Mouse (Mus musculus) small intestine, adult 2 months (tissue): ENCODE measurements at regions not wholly inside any gene's neighbourhood (a gene's known extent, or its start where the extent isn't known, plus 50 kb on each side); places are given as distances from the start of the nearest gene placed in this dataset.

Experiments used
- H3K27ac ChIP-seq: fragments of 200-500 bp; 2 replicates; pipeline ENCODE4 v1.5.1; 2012; ENCODE audit warnings: low read depth, low read length, control low read depth, inconsistent platforms; ENCODE audit not compliant: insufficient read depth
- H3K27me3 ChIP-seq: fragments of 200-500 bp; 2 replicates; pipeline ENCODE4 v1.6.1; 2012; ENCODE audit warnings: mild to moderate bottlenecking, moderate library complexity, low read length, inconsistent platforms; ENCODE audit not compliant: control insufficient read depth, insufficient read depth
- H3K36me3 ChIP-seq: fragments of 200-500 bp; 2 replicates; pipeline ENCODE4 v1.6.1; 2012; ENCODE audit warnings: mild to moderate bottlenecking, low read length, control low read depth, inconsistent platforms; ENCODE audit not compliant: control insufficient read depth, insufficient read depth
- H3K4me1 ChIP-seq: fragments of 200-500 bp; 2 replicates; pipeline ENCODE4 v1.6.1; 2012; ENCODE audit warnings: low read length, inconsistent platforms, mixed read lengths; ENCODE audit not compliant: control insufficient read depth, insufficient read depth, insufficient read length
- H3K4me3 ChIP-seq: fragments of 200-500 bp; 2 replicates; pipeline ENCODE4 v1.5.1; 2012; ENCODE audit warnings: low read depth, mild to moderate bottlenecking, control low read depth, inconsistent platforms, low read length, moderate library complexity
- CTCF ChIP-seq: fragments of 200-500 bp; IDR thresholded peaks from 2 replicates; pipeline ENCODE4 v1.5.1; 2012; ENCODE audit warnings: low read depth, mild to moderate bottlenecking, control low read depth, inconsistent platforms, low read length, moderate library complexity, mixed read lengths; ENCODE audit not compliant: insufficient replicate concordance, insufficient read length; ENCODE audit errors: extremely low read depth
- POLR2A ChIP-seq: fragments of 200-500 bp; IDR thresholded peaks from 2 replicates; pipeline ENCODE4 v1.6.1; 2012; ENCODE audit warnings: low read depth, mild to moderate bottlenecking, control low read depth, inconsistent platforms, low read length, moderate library complexity
- WGBS: fragments of 180-500 bp; shearing (Covaris S2); methylation state at CpG from one replicate; pipeline ENCODE4 v1.1.7; 2018; 5-methylcytosine and 5-hydroxymethylcytosine counted together

DNA sequence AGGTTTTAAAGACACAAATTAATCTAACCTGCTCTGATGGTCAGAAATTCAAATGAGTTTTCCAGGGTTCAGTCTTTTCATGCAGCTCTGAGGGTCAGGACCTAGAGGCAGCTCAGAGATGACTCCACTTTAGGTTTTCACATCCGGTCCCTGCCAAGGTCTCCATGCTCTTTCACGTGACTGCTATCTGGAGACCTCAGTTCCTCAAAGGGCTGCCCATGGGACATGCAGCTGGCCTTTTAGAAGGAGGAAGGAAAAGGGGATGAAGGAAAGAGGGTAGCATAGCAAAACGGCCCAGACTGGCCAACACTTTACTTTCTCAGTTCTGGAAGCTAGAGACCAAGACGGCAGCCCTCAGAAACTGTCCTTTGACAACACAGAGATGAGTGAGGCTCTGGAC, 276.6 kb downstream of the Nuak1 start:
- H3K36me3 ChIP-seq = no peaks in the 10 kb centered on the region
- TF ChIP-seq CTCF = no peak
- TF ChIP-seq POLR2A = no peak
- no peak overlapping the region for H3K4me3 ChIP-seq
- H3K27me3 ChIP-seq = no peaks in the 10 kb centered on the region
- no peaks in the 10 kb centered on the region for H3K4me1 ChIP-seq
- 69% methylated on average over 4 of the region's 4 CpGs for WGBS
- H3K27ac ChIP-seq = no peak overlapping the region

DNA sequence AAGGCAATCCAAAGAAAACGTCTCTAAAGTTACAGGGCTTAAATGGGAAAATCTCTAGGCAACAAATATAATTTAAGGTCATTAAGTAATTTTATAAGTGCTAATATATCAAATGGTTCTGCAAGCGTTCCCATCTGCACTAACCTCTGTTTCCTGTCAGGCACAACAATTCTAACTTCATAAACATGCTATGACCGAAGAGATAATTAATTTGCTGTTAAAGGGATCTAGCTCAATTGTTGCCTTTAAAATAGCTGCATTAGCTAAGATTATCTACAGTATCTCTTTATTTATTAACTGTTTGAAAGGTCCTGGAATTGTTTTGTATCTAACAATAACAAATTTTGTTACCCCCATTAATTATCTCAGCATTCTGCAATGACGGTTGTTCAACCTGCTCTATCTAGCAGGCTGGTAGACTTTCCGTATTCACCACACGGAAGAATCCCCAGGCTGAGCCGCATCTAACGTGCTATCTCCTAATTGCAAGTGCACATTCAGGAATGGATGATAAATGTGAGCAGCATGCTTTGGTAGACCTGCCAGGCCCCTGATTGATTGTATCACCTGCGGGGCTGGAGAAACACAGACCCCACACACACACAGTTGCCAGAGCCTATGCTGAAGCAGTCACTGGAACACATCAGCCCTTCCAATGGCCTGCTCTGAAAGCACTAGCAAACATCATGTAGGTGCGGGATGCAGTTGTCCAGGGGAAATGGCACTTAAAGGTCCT, 274.4 kb downstream of the Nuak1 start:
- no peaks in the 10 kb centered on the region for H3K36me3 ChIP-seq
- no peak overlapping the region for H3K27ac ChIP-seq
- no peak overlapping the region for H3K4me3 ChIP-seq
- H3K27me3 ChIP-seq = no peaks in the 10 kb centered on the region
- no peak for TF ChIP-seq POLR2A
- no peak for TF ChIP-seq CTCF
- H3K4me1 ChIP-seq = no peaks in the 10 kb centered on the region
- WGBS = 65% methylated on average over 10 of the region's 10 CpGs

DNA sequence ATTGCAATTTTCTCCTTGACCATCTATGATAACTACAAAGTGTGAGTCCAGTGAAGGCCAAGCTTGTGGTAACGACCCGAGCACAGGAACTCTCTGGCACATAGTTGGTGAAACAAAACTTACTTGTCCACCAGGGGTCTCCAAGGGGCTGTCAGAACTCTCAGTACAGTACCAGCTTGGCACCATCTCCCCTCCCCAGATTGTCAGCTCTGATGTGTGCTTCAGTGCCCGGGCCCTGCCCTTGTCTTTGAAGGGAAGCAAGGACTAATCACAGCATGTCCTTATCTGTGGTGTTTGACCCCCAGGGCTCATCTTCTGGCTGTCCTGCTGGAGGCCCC, 273.9 kb downstream of the Nuak1 start:
- Histone ChIP-seq H3K27ac (no peak overlapping the region), H3K36me3 (no peaks in the 10 kb centered on the region), H3K27me3 (no peaks in the 10 kb centered on the region), H3K4me3 (no peak overlapping the region), H3K4me1 (no peaks in the 10 kb centered on the region)
- no peak for TF ChIP-seq CTCF
- no peak for TF ChIP-seq POLR2A
- WGBS = 56% methylated on average over 3 of the region's 3 CpGs

- no peak overlapping the region for H3K4me3 ChIP-seq
- TF ChIP-seq POLR2A = no peak
- TF ChIP-seq CTCF = no peak
- H3K4me1 ChIP-seq = no peaks in the 10 kb centered on the region
- WGBS = 80% methylated on average over 4 of the region's 4 CpGs
- H3K27ac ChIP-seq = no peak overlapping the region
- no peaks in the 10 kb centered on the region for H3K27me3 ChIP-seq
- no peaks in the 10 kb centered on the region for H3K36me3 ChIP-seq
Measured at GRCm38 (mm10) chr10:84172828-84173321, 267.5 kb downstream of the Nuak1 start.

DNA sequence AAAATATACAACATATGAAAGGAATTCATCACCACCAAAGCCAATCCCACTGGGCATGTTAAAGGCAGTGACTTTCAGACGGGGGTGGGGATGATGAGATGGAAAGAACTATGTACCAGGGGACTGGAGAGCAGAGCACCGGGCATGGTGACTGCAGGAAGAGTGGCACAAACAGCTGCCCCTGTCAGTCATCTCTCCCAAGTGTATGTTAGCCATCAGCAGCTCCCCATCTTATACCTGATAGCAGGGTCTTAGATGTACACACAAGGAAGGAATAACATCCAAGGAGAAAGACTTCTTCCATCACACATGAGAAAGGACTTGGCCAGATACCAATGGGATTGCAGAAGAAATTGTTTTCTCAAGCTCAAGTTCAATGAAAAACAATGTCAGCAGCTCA, 257.2 kb downstream of the Nuak1 start:
- H3K36me3 ChIP-seq = no peaks in the 10 kb centered on the region
- H3K4me3 ChIP-seq = no peak overlapping the region
- no peaks in the 10 kb centered on the region for H3K27me3 ChIP-seq
- no peak overlapping the region for H3K27ac ChIP-seq
- no peaks in the 10 kb centered on the region for H3K4me1 ChIP-seq
- WGBS = 58% methylated on average over 2 of the region's 2 CpGs
- no peak for TF ChIP-seq POLR2A
- TF ChIP-seq CTCF = no peak

DNA sequence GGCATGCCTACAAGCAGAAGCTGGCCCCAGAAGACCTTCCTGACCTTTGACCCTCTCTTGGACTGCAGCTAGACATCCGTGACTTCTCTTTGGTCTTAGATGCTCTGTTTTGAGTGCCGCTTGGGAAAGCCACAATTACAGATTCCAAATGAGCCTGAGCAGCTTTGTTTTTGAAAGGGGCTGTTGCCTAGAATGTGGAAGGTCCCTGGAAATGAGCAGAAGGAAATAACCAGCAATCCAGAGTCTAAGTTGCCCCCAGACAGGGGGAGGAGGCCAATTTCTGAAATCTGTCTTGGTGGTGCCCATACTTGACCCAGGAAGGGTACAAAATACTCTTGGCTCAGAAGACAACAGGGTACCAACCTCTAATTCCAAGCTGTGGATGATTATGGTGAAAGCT, 253.9 kb downstream of the Nuak1 start:
- WGBS = 81% methylated on average over 2 of the region's 2 CpGs
- no peak overlapping the region for H3K27ac ChIP-seq
- TF ChIP-seq CTCF (no peak), POLR2A (no peak)
- H3K36me3 ChIP-seq = no peaks in the 10 kb centered on the region
- no peaks in the 10 kb centered on the region for H3K4me1 ChIP-seq
- no peaks in the 10 kb centered on the region; the same call in 1 of the 2 replicates for H3K27me3 ChIP-seq
- H3K4me3 ChIP-seq = no peak overlapping the region

DNA sequence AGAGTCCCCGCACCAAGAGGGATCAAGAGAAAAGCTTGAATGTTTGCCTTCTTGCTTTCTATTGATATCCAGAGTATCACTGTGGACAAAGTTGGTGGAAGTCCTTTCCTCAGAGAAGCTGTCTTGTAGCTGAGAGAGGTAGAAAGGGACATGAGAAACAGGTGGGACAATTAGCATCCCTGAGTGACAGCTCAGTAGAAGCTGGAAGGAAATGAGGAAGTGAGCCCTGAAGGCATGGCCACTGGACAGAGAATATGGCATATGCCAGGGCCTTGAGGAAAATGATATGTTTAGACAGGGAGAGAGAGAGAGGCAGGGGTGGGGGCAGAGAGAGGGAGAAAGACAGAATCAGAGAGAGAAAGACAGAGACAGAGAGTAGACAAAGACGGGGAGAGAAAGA, 241.4 kb downstream of the Nuak1 start:
- no peak overlapping the region for H3K27ac ChIP-seq
- H3K4me1 ChIP-seq = no peaks in the 10 kb centered on the region
- no peaks in the 10 kb centered on the region for H3K36me3 ChIP-seq
- TF ChIP-seq CTCF (no peak), POLR2A (no peak)
- no peaks in the 10 kb centered on the region for H3K27me3 ChIP-seq
- H3K4me3 ChIP-seq = no peak overlapping the region
- 79% methylated on average over 2 of the region's 2 CpGs for WGBS
